Mouse (Mus musculus) liver, embryonic 11.5 days (tissue): ENCODE data around the gene 1600002K03Rik. TPM values are rescaled to one million over a fixed set of nuclear protein-coding genes. Genes with fewer than 3 reads are reported as not detected.
A peak's percentile ranks its signal among the peaks of the same experiment; 100 is the strongest.
"Not testable (repeated sequence)": the region's sequence is repeated elsewhere in the genome, so short reads cannot be mapped to it uniquely, and the experiment has no call there.

Experiments
- ATAC-seq: fragments of 200-750 bp; cut with Nextera tagmentation; replicated peaks from 2 replicates; pipeline ENCODE4 v1.8.0; 2017; ENCODE audit warnings: moderate number of reproducible peaks, mild to moderate bottlenecking, moderate TSS enrichment, moderate library complexity; ENCODE audit not compliant: low FRiP score
- DNase-seq: peaks from one replicate; pipeline ENCODE4 v3.0.0-alpha.2; 2017; ENCODE audit warnings: low spot score
- H3K27ac ChIP-seq: fragments of 300-500 bp; sonication (generic); 2 replicates; pipeline ENCODE4 v1.5.1; 2014; ENCODE audit warnings: mild to moderate bottlenecking, low read depth, low read length, control low read depth
- H3K27me3 ChIP-seq: fragments of 300-500 bp; sonication (generic); replicated peaks from 2 replicates; pipeline ENCODE4 v1.6.1; 2014; ENCODE audit warnings: low read length, mixed read lengths; ENCODE audit not compliant: control insufficient read depth, insufficient read depth
- H3K36me3 ChIP-seq: fragments of 300-500 bp; sonication (generic); 2 replicates; pipeline ENCODE4 v1.6.1; 2014; ENCODE audit warnings: mild to moderate bottlenecking, low read length, moderate library complexity, mixed read lengths; ENCODE audit not compliant: control insufficient read depth, insufficient read depth
- H3K4me1 ChIP-seq: fragments of 300-500 bp; sonication (generic); replicated peaks from 2 replicates; pipeline ENCODE4 v1.6.1; 2014; ENCODE audit warnings: low read length, mixed read lengths; ENCODE audit not compliant: control insufficient read depth, insufficient read depth
- H3K4me2 ChIP-seq: fragments of 300-500 bp; sonication (generic); 2 replicates; pipeline ENCODE4 v1.6.1; 2014; ENCODE audit warnings: mild to moderate bottlenecking, control low read depth, moderate library complexity
- H3K4me3 ChIP-seq: fragments of 300-500 bp; sonication (generic); 2 replicates; pipeline ENCODE4 v1.5.1; 2014; ENCODE audit warnings: low read depth, low read length, control low read depth
- H3K9ac ChIP-seq: fragments of 300-500 bp; sonication (generic); 2 replicates; pipeline ENCODE4 v1.6.1; 2014; ENCODE audit warnings: low read depth, low read length, control low read depth
- H3K9me3 ChIP-seq: fragments of 300-500 bp; sonication (generic); 2 replicates; pipeline ENCODE4 v1.6.1; 2016; ENCODE audit warnings: low read length, inconsistent platforms, mixed read lengths; ENCODE audit not compliant: control insufficient read depth
- WGBS: fragments of 180-500 bp; shearing (Covaris S2); extraction: QIAGEN DNeasy Blood & Tissue Kit; methylation state at CpG from one replicate; pipeline ENCODE4 v1.1.7; 2014; 5-methylcytosine and 5-hydroxymethylcytosine counted together
- polyA plus RNA-seq: library from polyadenylated mRNA; unstranded; fragments of >200 nt; fragmentation: Nextera tagmentation; extraction: Ambion mirVana; gene quantifications from 2 replicates; pipeline ENCODE4 v1.2.1, GENCODE M21; 2014

The 1600002K03Rik gene
- polyA plus RNA-seq, 1 experiment from 2014 or later: 27.4 TPM

GRCm38 (mm10) chr10:80208841-80209371 is 36.2 kb downstream of the 1600002K03Rik start:
- Histone ChIP-seq H3K27me3 (peaks cover 5% of the 10 kb centered on the region; the same call in 1 of the 2 replicates), H3K4me3 (no peak overlapping the region), H3K4me2 (peak overlapping the region; percentile 16; the same call in 1 of the 2 replicates), H3K9ac (no peak overlapping the region), H3K9me3 (no peaks in the 10 kb centered on the region), H3K36me3 (no peaks in the 10 kb centered on the region), H3K27ac (no peak overlapping the region), H3K4me1 (no peaks in the 10 kb centered on the region)
- DNase-seq (no peak), ATAC-seq (no peak)
- WGBS: 30% methylated on average over 24 of the region's 24 CpGs

GRCm38 (mm10) chr10:80211547-80212103 is 38.9 kb downstream of the 1600002K03Rik start:
- not testable (repeated sequence) for H3K9me3 ChIP-seq, ATAC-seq, H3K4me2 ChIP-seq, H3K27ac ChIP-seq, H3K36me3 ChIP-seq, H3K27me3 ChIP-seq, DNase-seq, H3K4me1 ChIP-seq, H3K9ac ChIP-seq, H3K4me3 ChIP-seq
- whole genome bisulfite sequencing: 74% methylated on average over 7 of the region's 7 CpGs

- Histone ChIP-seq H3K4me3 (no peak overlapping the region), H3K36me3 (no peaks in the 10 kb centered on the region), H3K4me2 (no peak overlapping the region)
Measured at GRCm38 (mm10) chr10:80215048-80215772, 42.5 kb downstream of the 1600002K03Rik start.

GRCm38 (mm10) chr10:80220676-80221075 is 47.9 kb downstream of the 1600002K03Rik start:
- ATAC-seq: no peak
- no peak overlapping the region for H3K27ac ChIP-seq
- no peak overlapping the region for H3K4me2 ChIP-seq
- H3K4me3 ChIP-seq: no peak overlapping the region
- no peaks in the 10 kb centered on the region for H3K27me3 ChIP-seq
- 46% methylated on average over 9 of the region's 9 CpGs for WGBS
- no peaks in the 10 kb centered on the region for H3K9me3 ChIP-seq
- no peak overlapping the region for H3K9ac ChIP-seq
- no peak for DNase-seq
- H3K4me1 ChIP-seq: no peaks in the 10 kb centered on the region
- no peaks in the 10 kb centered on the region for H3K36me3 ChIP-seq

More at GRCm38 (mm10) chr10:80215048-80215772, 42.5 kb downstream of the 1600002K03Rik start:
- no peak overlapping the region for H3K27ac ChIP-seq
- H3K4me1 ChIP-seq: no peaks in the 10 kb centered on the region
- ATAC-seq (no peak), DNase-seq (no peak)
- H3K27me3 ChIP-seq: no peaks in the 10 kb centered on the region
- H3K9ac ChIP-seq: no peak overlapping the region
- H3K9me3 ChIP-seq: no peaks in the 10 kb centered on the region
- 22% methylated on average over 16 of the region's 16 CpGs for WGBS

- H3K9me3 ChIP-seq, ATAC-seq, H3K27ac ChIP-seq, H3K4me2 ChIP-seq, DNase-seq, H3K27me3 ChIP-seq, H3K9ac ChIP-seq, H3K36me3 ChIP-seq, H3K4me3 ChIP-seq: not testable (repeated sequence)
- peaks cover 10% of the 10 kb centered on the region for H3K4me1 ChIP-seq
- WGBS: 31% methylated on average over 2 of the region's 2 CpGs
Measured at GRCm38 (mm10) chr10:80223137-80223536, 50.4 kb downstream of the 1600002K03Rik start.

Other genes starting within 250 kb of the 1600002K03Rik start
- 10.8 and 12.4 TPM in 2 replicates for gene Arid3a, start 245.9 kb upstream of the 1600002K03Rik start, polyA plus RNA-seq
- gene Wdr18, start 212.8 kb upstream of the 1600002K03Rik start, polyA plus RNA-seq: 164 and 171 TPM in 2 replicates
- 0.10 and 0.14 TPM in 2 replicates for gene Grin3b, start 202.2 kb upstream of the 1600002K03Rik start, polyA plus RNA-seq
- 14.9 and 20.2 TPM in 2 replicates for gene Tmem259, start 188.6 kb upstream of the 1600002K03Rik start, polyA plus RNA-seq
- 115 and 124 TPM in 2 replicates for gene Cnn2, start 184.4 kb upstream of the 1600002K03Rik start, polyA plus RNA-seq
- 7.7 and 8.6 TPM in 2 replicates for gene Abca7, start 176.4 kb upstream of the 1600002K03Rik start, polyA plus RNA-seq
- 29.0 and 29.4 TPM in 2 replicates for gene Arhgap45, start 156.3 kb upstream of the 1600002K03Rik start, polyA plus RNA-seq
- 239 and 256 TPM in 2 replicates for gene Polr2e, start 133.1 kb upstream of the 1600002K03Rik start, polyA plus RNA-seq
- 761 and 762 TPM in 2 replicates for gene Gpx4, start 125.8 kb upstream of the 1600002K03Rik start, polyA plus RNA-seq
- 17.7 and 19.2 TPM in 2 replicates for gene Sbno2, start 67.4 kb upstream of the 1600002K03Rik start, polyA plus RNA-seq
- gene Stk11, start 57.1 kb upstream of the 1600002K03Rik start, polyA plus RNA-seq: 25.1 and 33.5 TPM in 2 replicates
- 482 and 514 TPM in 2 replicates for gene Atp5d, start 34.3 kb upstream of the 1600002K03Rik start, polyA plus RNA-seq
- 2.8 and 3.1 TPM in 2 replicates for gene Cbarp, start 32.1 kb upstream of the 1600002K03Rik start, polyA plus RNA-seq
- gene Midn, start 24.7 kb upstream of the 1600002K03Rik start, polyA plus RNA-seq: 19.2 and 20.1 TPM in 2 replicates
- gene Cirbp, start 7.0 kb upstream of the 1600002K03Rik start, polyA plus RNA-seq: 22.5 and 25.1 TPM in 2 replicates
- 9.4 and 10.7 TPM in 2 replicates for gene Efna2, start 6.5 kb downstream of the 1600002K03Rik start, polyA plus RNA-seq
- 67.7 and 71.0 TPM in 2 replicates for gene Mum1, start 53.5 kb downstream of the 1600002K03Rik start, polyA plus RNA-seq
- gene Ndufs7, start 76.2 kb downstream of the 1600002K03Rik start, polyA plus RNA-seq: 401 and 427 TPM in 2 replicates
- 49.0 and 49.7 TPM in 2 replicates for gene Gamt, start 88.1 kb downstream of the 1600002K03Rik start, polyA plus RNA-seq
- gene Dazap1, start 88.5 kb downstream of the 1600002K03Rik start, polyA plus RNA-seq: 49.2 and 55.0 TPM in 2 replicates
- gene Rps15, start 119.5 kb downstream of the 1600002K03Rik start, polyA plus RNA-seq: 1,270 and 1,408 TPM in 2 replicates
- gene Apc2, start 123.0 kb downstream of the 1600002K03Rik start, polyA plus RNA-seq: 0.30 and 0.45 TPM in 2 replicates
- 46.2 and 47.8 TPM in 2 replicates for gene 2310011J03Rik, start 147.6 kb downstream of the 1600002K03Rik start, polyA plus RNA-seq
- 12.6 and 12.8 TPM in 2 replicates for gene Pcsk4, start 156.6 kb downstream of the 1600002K03Rik start, polyA plus RNA-seq
- 74.3 and 76.1 TPM in 2 replicates for gene Reep6, start 157.0 kb downstream of the 1600002K03Rik start, polyA plus RNA-seq
- 1.6 and 2.6 TPM in 2 replicates for gene Adamtsl5, start 175.5 kb downstream of the 1600002K03Rik start, polyA plus RNA-seq
- 0.25 TPM in 2 replicates for gene Plk5, start 183.5 kb downstream of the 1600002K03Rik start, polyA plus RNA-seq
- gene Mex3d, start 214.7 kb downstream of the 1600002K03Rik start, polyA plus RNA-seq: 2.5 and 3.7 TPM in 2 replicates
- 174 and 175 TPM in 2 replicates for gene Mbd3, start 226.6 kb downstream of the 1600002K03Rik start, polyA plus RNA-seq
- 835 and 866 TPM in 2 replicates for gene Uqcr11, start 233.9 kb downstream of the 1600002K03Rik start, polyA plus RNA-seq